Mouse (Mus musculus) cerebellum, adult 2 months (tissue): ENCODE measurements around the gene Large2.

Experiments used
- CTCF ChIP-seq: fragments of 200-500 bp; IDR thresholded peaks from 2 replicates; pipeline ENCODE4 v1.5.1; 2011; ENCODE audit warnings: low read depth, mild to moderate bottlenecking, control low read depth, low read length, moderate library complexity, borderline replicate concordance; ENCODE audit not compliant: insufficient read depth
- POLR2A ChIP-seq: fragments of 200-500 bp; IDR thresholded peaks from 2 replicates; pipeline ENCODE4 v1.6.1; 2011; ENCODE audit warnings: low read length, control low read depth, borderline replicate concordance; ENCODE audit not compliant: insufficient read depth

GRCm38 (mm10) chr2:92389645-92390044 is 15.0 kb upstream of the Large2 start:
- TF ChIP-seq POLR2A, result no peak
- TF ChIP-seq CTCF, result no peak
